In the genomic region with DNA sequence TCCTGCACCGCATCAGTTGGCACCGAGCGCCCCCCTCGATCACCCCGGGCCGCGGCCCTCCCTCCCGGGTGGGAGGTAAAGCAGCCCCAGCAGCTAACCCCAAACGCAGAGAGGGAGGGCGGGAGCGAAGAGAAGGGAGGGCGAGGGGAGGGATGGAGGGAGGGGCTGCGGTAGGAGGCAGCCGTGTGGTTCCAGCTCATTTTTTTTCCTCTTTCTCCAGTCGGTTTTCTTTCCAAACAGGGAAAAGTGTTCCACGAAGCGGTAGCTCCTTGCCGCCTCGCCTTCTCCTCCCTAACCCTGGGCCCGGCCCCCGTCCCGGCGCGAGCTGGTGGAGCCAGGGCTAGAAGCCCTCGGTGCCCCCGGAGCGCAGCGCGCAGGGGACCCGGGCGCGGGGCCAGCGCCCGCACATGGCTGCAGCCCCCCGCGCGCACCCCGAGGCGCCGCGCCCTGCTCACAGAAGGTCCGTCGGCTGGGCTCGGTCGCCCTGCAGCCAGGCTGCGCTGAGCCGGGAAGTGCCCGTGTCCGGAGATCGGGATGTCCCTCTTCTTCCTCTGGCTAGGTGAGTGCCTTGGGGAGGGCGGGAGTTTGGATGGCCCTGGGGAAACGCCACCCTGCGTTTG, we compare ENCODE assay signal across 8 mouse cellular contexts. TPM values are rescaled to one million over a fixed set of nuclear protein-coding genes. Genes with fewer than 3 reads are reported as not detected.
DNase-seq lines count a peak whose midpoint lies in the region; ATAC-seq and TF ChIP-seq lines count a peak whose summit lies in the region.

TSS of gene Clmp (plus strand) at position 162 of the 620 bp plus-strand sequence.

- no peaks in the 10 kb centered on the region for H3K27me3 ChIP-seq in stomach, postnatal 0 days (ENCODE audit: control insufficient read depth, insufficient read depth, low read length)

- H3K27ac ChIP-seq in stomach, postnatal 0 days (replicated peaks), result peak within 1 kb of the TSS; percentile 91

- intact Hi-C loops in gastrocnemius, postnatal 14 days (cut with DNase I; ENCODE audit: low total_unique reads), result no loop called here

- peak within 1 kb of the TSS; percentile 69 for H3K4me3 ChIP-seq in stomach, postnatal 0 days (ENCODE audit: low read depth, low read length)

- no peak for DNase-seq in frontal cortex, adult 2 months (ENCODE audit: extremely low spot score in 1 of 2, low spot score in 1 of 2)
- no peak for DNase-seq in frontal cortex, postnatal 36 days (ENCODE audit: low spot score in 2 of 2)
- peak; percentile 61 for DNase-seq in 3T3-L1 (ENCODE audit: low read depth, low spot score)
- DNase-seq in cerebellum, adult 8-10 months, result peak; percentile 55
- peak; percentile 37 for DNase-seq in gastrocnemius, postnatal 14 days
- DNase-seq in kidney, postnatal 10 days, result peak; percentile 62
- peak; percentile 35 for DNase-seq in lung, postnatal 10 days
- peak; percentile 22 for DNase-seq in stomach, postnatal 0 days (ENCODE audit: low spot score)

- no peaks in the 10 kb centered on the region for H3K9me3 ChIP-seq in stomach, postnatal 0 days (ENCODE audit: control insufficient read depth, low read length)

- WGBS in stomach, postnatal 0 days, result under 1% methylated on average over 43 of the region's 53 CpGs

- ATAC-seq in stomach, postnatal 0 days (ENCODE audit: low FRiP score, low TSS enrichment), result peak; percentile 66; the same call in 1 of the 2 replicates

- H3K4me1 ChIP-seq in stomach, postnatal 0 days (replicated peaks; ENCODE audit: control insufficient read depth, insufficient read depth), result no peaks in the 10 kb centered on the region

- TF ChIP-seq EP300 in stomach, postnatal 0 days (optimal IDR thresholded peaks at IDR 0.05), result no peak

- peak within 1 kb of the TSS; percentile 76 for H3K9ac ChIP-seq in stomach, postnatal 0 days (ENCODE audit: low read length)

- TF ChIP-seq CTCF in stomach, postnatal 0 days (IDR thresholded peaks at IDR 0.05; ENCODE audit: low read depth), result no peak

- H3K36me3 ChIP-seq in stomach, postnatal 0 days (ENCODE audit: control insufficient read depth, insufficient read depth, low read length), result no peaks in the 10 kb centered on the region

- peak within 1 kb of the TSS; percentile 81 for H3K4me2 ChIP-seq in stomach, postnatal 0 days (replicated peaks; ENCODE audit: low read depth)

RNA-seq across cellular contexts. Expression of gene Clmp, which starts in this region (rescaled TPM):
- 16.6 and 19.6 TPM in 2 replicates for polyA plus RNA-seq in frontal cortex, adult 2 months (2012; rRNA removed)
- total RNA-seq in gastrocnemius, postnatal 14 days (2021), result 1 to 10 TPM; 7.5 to 8.2 TPM
- 17.7 and 17.8 TPM in 2 replicates for polyA plus RNA-seq in stomach, postnatal 0 days (2015; fragmentation: Nextera tagmentation; extraction: Ambion mirVana)

Comparison
In these comparisons a context has a peak if more than half of its experiments do, and no peak if none do; other contexts are left out.
1. DNase-seq: peak in 3T3-L1 (single experiment), cerebellum, adult 8-10 months (single experiment), gastrocnemius, postnatal 14 days (single experiment), kidney, postnatal 10 days (single experiment), lung, postnatal 10 days (single experiment) and stomach, postnatal 0 days (single experiment); none in frontal cortex, adult 2 months (0 of 2) and frontal cortex, postnatal 36 days (0 of 2).